Mouse (Mus musculus): Measurements from ENCODE around the gene Ccr1. TPM values are rescaled to one million over a fixed set of nuclear protein-coding genes. Genes with fewer than 3 reads are reported as not detected.

The Ccr1 gene
- polyA plus RNA-seq, 1 experiment from 2014 or later, result 0.73 TPM

- no peak overlapping the region for H3K4me3 ChIP-seq (ENCODE audit: low read depth, low read length)
- no peak overlapping the region for H3K9ac ChIP-seq (ENCODE audit: low read depth, low read length)
- no peaks in the 10 kb centered on the region for H3K4me1 ChIP-seq (ENCODE audit: control insufficient read depth, insufficient read depth, low read length)
- H3K36me3 ChIP-seq (ENCODE audit: control insufficient read depth, insufficient read depth, low read length), result no peaks in the 10 kb centered on the region
- no peaks in the 10 kb centered on the region for H3K9me3 ChIP-seq (replicated peaks; ENCODE audit: control insufficient read depth, low read length, poor library complexity, severe bottlenecking)
- no peak for ATAC-seq
- no peak overlapping the region for H3K27ac ChIP-seq (ENCODE audit: low read length)
- H3K27me3 ChIP-seq (ENCODE audit: control insufficient read depth, insufficient read depth, low read depth, low read length), result no peaks in the 10 kb centered on the region
- 93% methylated on average over 2 of the region's 2 CpGs for WGBS
- no peak overlapping the region for H3K4me2 ChIP-seq (ENCODE audit: low read length)
Measured at GRCm38 (mm10) chr9:123941316-123941715, 27.2 kb downstream of the Ccr1 start.

- no peak for ATAC-seq
- no peaks in the 10 kb centered on the region for H3K4me1 ChIP-seq (ENCODE audit: control insufficient read depth, insufficient read depth, low read length)
- no peaks in the 10 kb centered on the region for H3K9me3 ChIP-seq (replicated peaks; ENCODE audit: control insufficient read depth, low read length, poor library complexity, severe bottlenecking)
- no peaks in the 10 kb centered on the region for H3K27me3 ChIP-seq (ENCODE audit: control insufficient read depth, insufficient read depth, low read depth, low read length)
- H3K27ac ChIP-seq (ENCODE audit: low read length), result no peak overlapping the region
- H3K36me3 ChIP-seq (ENCODE audit: control insufficient read depth, insufficient read depth, low read length), result no peaks in the 10 kb centered on the region
- no peak overlapping the region for H3K4me2 ChIP-seq (ENCODE audit: low read length)
- H3K9ac ChIP-seq (ENCODE audit: low read depth, low read length), result no peak overlapping the region
- H3K4me3 ChIP-seq (ENCODE audit: low read depth, low read length), result no peak overlapping the region
Measured at GRCm38 (mm10) chr9:123940628-123941027, 27.9 kb downstream of the Ccr1 start.

- Histone ChIP-seq H3K9ac (ENCODE audit: low read depth, low read length) (no peak overlapping the region), H3K4me1 (ENCODE audit: control insufficient read depth, insufficient read depth, low read length) (no peaks in the 10 kb centered on the region), H3K4me3 (ENCODE audit: low read depth, low read length) (no peak overlapping the region), H3K9me3 (replicated peaks; ENCODE audit: control insufficient read depth, low read length, poor library complexity, severe bottlenecking) (no peaks in the 10 kb centered on the region), H3K27me3 (ENCODE audit: control insufficient read depth, insufficient read depth, low read depth, low read length) (no peaks in the 10 kb centered on the region), H3K36me3 (ENCODE audit: control insufficient read depth, insufficient read depth, low read length) (no peaks in the 10 kb centered on the region), H3K27ac (ENCODE audit: low read length) (no peak overlapping the region), H3K4me2 (ENCODE audit: low read length) (no peak overlapping the region)
- ATAC-seq, result no peak
- 83% methylated on average over 1 of the region's 1 CpGs for WGBS
Measured at GRCm38 (mm10) chr9:123940168-123940567, 28.3 kb downstream of the Ccr1 start.

GRCm38 (mm10) chr9:123937989-123938388 lies 30.5 kb downstream of the Ccr1 start:
- H3K27ac ChIP-seq (ENCODE audit: low read length), result no peak overlapping the region
- 94% methylated on average over 2 of the region's 2 CpGs for WGBS
- no peak overlapping the region for H3K4me2 ChIP-seq (ENCODE audit: low read length)
- no peaks in the 10 kb centered on the region for H3K36me3 ChIP-seq (ENCODE audit: control insufficient read depth, insufficient read depth, low read length)
- no peak for ATAC-seq
- H3K4me1 ChIP-seq (ENCODE audit: control insufficient read depth, insufficient read depth, low read length), result no peaks in the 10 kb centered on the region
- no peaks in the 10 kb centered on the region for H3K9me3 ChIP-seq (replicated peaks; ENCODE audit: control insufficient read depth, low read length, poor library complexity, severe bottlenecking)
- no peaks in the 10 kb centered on the region for H3K27me3 ChIP-seq (ENCODE audit: control insufficient read depth, insufficient read depth, low read depth, low read length)
- H3K9ac ChIP-seq (ENCODE audit: low read depth, low read length), result no peak overlapping the region
- no peak overlapping the region for H3K4me3 ChIP-seq (ENCODE audit: low read depth, low read length)

GRCm38 (mm10) chr9:123936604-123937280 lies 31.8 kb downstream of the Ccr1 start:
- 92% methylated on average over 9 of the region's 9 CpGs for WGBS
- no peak overlapping the region for H3K4me3 ChIP-seq (ENCODE audit: low read depth, low read length)
- H3K4me2 ChIP-seq (ENCODE audit: low read length), result no peak overlapping the region
- no peak overlapping the region for H3K27ac ChIP-seq (ENCODE audit: low read length)
- H3K9ac ChIP-seq (ENCODE audit: low read depth, low read length), result no peak overlapping the region
- H3K27me3 ChIP-seq (ENCODE audit: control insufficient read depth, insufficient read depth, low read depth, low read length), result no peaks in the 10 kb centered on the region
- no peaks in the 10 kb centered on the region for H3K36me3 ChIP-seq (ENCODE audit: control insufficient read depth, insufficient read depth, low read length)
- H3K4me1 ChIP-seq (ENCODE audit: control insufficient read depth, insufficient read depth, low read length), result no peaks in the 10 kb centered on the region
- no peaks in the 10 kb centered on the region for H3K9me3 ChIP-seq (replicated peaks; ENCODE audit: control insufficient read depth, low read length, poor library complexity, severe bottlenecking)
- no peak for ATAC-seq

GRCm38 (mm10) chr9:123935776-123936175 lies 32.7 kb downstream of the Ccr1 start:
- Histone ChIP-seq H3K4me2 (ENCODE audit: low read length) (no peak overlapping the region), H3K36me3 (ENCODE audit: control insufficient read depth, insufficient read depth, low read length) (no peaks in the 10 kb centered on the region), H3K4me3 (ENCODE audit: low read depth, low read length) (no peak overlapping the region), H3K27ac (ENCODE audit: low read length) (no peak overlapping the region), H3K4me1 (ENCODE audit: control insufficient read depth, insufficient read depth, low read length) (no peaks in the 10 kb centered on the region), H3K27me3 (ENCODE audit: control insufficient read depth, insufficient read depth, low read depth, low read length) (no peaks in the 10 kb centered on the region), H3K9me3 (replicated peaks; ENCODE audit: control insufficient read depth, low read length, poor library complexity, severe bottlenecking) (no peaks in the 10 kb centered on the region), H3K9ac (ENCODE audit: low read depth, low read length) (no peak overlapping the region)
- 93% methylated on average over 5 of the region's 5 CpGs for WGBS
- no peak for ATAC-seq

GRCm38 (mm10) chr9:123935346-123935745 lies 33.1 kb downstream of the Ccr1 start:
- H3K4me1 ChIP-seq (ENCODE audit: control insufficient read depth, insufficient read depth, low read length), result no peaks in the 10 kb centered on the region
- no peak overlapping the region for H3K27ac ChIP-seq (ENCODE audit: low read length)
- H3K4me2 ChIP-seq (ENCODE audit: low read length), result no peak overlapping the region
- H3K27me3 ChIP-seq (ENCODE audit: control insufficient read depth, insufficient read depth, low read depth, low read length), result no peaks in the 10 kb centered on the region
- no peaks in the 10 kb centered on the region for H3K9me3 ChIP-seq (replicated peaks; ENCODE audit: control insufficient read depth, low read length, poor library complexity, severe bottlenecking)
- no peaks in the 10 kb centered on the region for H3K36me3 ChIP-seq (ENCODE audit: control insufficient read depth, insufficient read depth, low read length)
- no peak for ATAC-seq
- H3K4me3 ChIP-seq (ENCODE audit: low read depth, low read length), result no peak overlapping the region
- 94% methylated on average over 6 of the region's 6 CpGs for WGBS
- H3K9ac ChIP-seq (ENCODE audit: low read depth, low read length), result no peak overlapping the region

- H3K36me3 ChIP-seq (ENCODE audit: control insufficient read depth, insufficient read depth, low read length), result no peaks in the 10 kb centered on the region
- H3K9me3 ChIP-seq (replicated peaks; ENCODE audit: control insufficient read depth, low read length, poor library complexity, severe bottlenecking), result no peaks in the 10 kb centered on the region
- no peak overlapping the region for H3K4me3 ChIP-seq (ENCODE audit: low read depth, low read length)
- no peak overlapping the region for H3K4me2 ChIP-seq (ENCODE audit: low read length)
- no peaks in the 10 kb centered on the region for H3K4me1 ChIP-seq (ENCODE audit: control insufficient read depth, insufficient read depth, low read length)
- no peak overlapping the region for H3K9ac ChIP-seq (ENCODE audit: low read depth, low read length)
- WGBS, result 91% methylated on average over 5 of the region's 5 CpGs
- no peak overlapping the region for H3K27ac ChIP-seq (ENCODE audit: low read length)
- no peaks in the 10 kb centered on the region for H3K27me3 ChIP-seq (ENCODE audit: control insufficient read depth, insufficient read depth, low read depth, low read length)
- no peak for ATAC-seq
Measured at GRCm38 (mm10) chr9:123933716-123934445, 34.6 kb downstream of the Ccr1 start.

- H3K27ac ChIP-seq (ENCODE audit: low read length), result no peak overlapping the region
Measured at GRCm38 (mm10) chr9:123932911-123933675, 35.4 kb downstream of the Ccr1 start.

More at GRCm38 (mm10) chr9:123932911-123933675, 35.4 kb downstream of the Ccr1 start:
- WGBS, result 93% methylated on average over 19 of the region's 19 CpGs
- no peaks in the 10 kb centered on the region for H3K9me3 ChIP-seq (replicated peaks; ENCODE audit: control insufficient read depth, low read length, poor library complexity, severe bottlenecking)
- H3K9ac ChIP-seq (ENCODE audit: low read depth, low read length), result no peak overlapping the region
- H3K36me3 ChIP-seq (ENCODE audit: control insufficient read depth, insufficient read depth, low read length), result no peaks in the 10 kb centered on the region
- no peak overlapping the region for H3K4me3 ChIP-seq (ENCODE audit: low read depth, low read length)
- no peaks in the 10 kb centered on the region for H3K27me3 ChIP-seq (ENCODE audit: control insufficient read depth, insufficient read depth, low read depth, low read length)
- no peaks in the 10 kb centered on the region for H3K4me1 ChIP-seq (ENCODE audit: control insufficient read depth, insufficient read depth, low read length)
- no peak overlapping the region for H3K4me2 ChIP-seq (ENCODE audit: low read length)
- ATAC-seq, result no peak

All from midbrain, embryonic 16.5 days (tissue).